Mouse (Mus musculus) liver, adult 2 months (tissue): Measurements from ENCODE around the gene Itpr2.

Experiments used
- CTCF ChIP-seq: fragments of 200-500 bp; IDR thresholded peaks from 2 replicates; pipeline ENCODE4 v1.5.1; 2011; ENCODE audit warnings: low read depth, low read length, control low read depth
- POLR2A ChIP-seq: fragments of 200-500 bp; IDR thresholded peaks from 2 replicates; pipeline ENCODE4 v1.6.1; 2011; ENCODE audit warnings: low read length, control low read depth; ENCODE audit not compliant: insufficient read depth; ENCODE audit errors: extremely low read depth

- TF ChIP-seq CTCF (no peak), POLR2A (no peak)
These were observed 12.5 kb upstream of the Itpr2 start for GRCm38 (mm10) chr6:146514531-146514948.
